Mouse (Mus musculus) layer of hippocampus, adult 18-20 months (tissue): ENCODE measurements at regions not wholly inside any gene's neighbourhood (a gene's known extent, or its start where the extent isn't known, plus 50 kb on each side); places are given as distances from the start of the nearest gene placed in this dataset.

Experiments
- DNase-seq, 2 experiments: peaks; one replicate each; pipeline ENCODE4 v3.0.0; 2022; ENCODE audit warnings: low spot score in 2 of 2

GRCm38 (mm10) chr13:51333481-51333880 lies 75.0 kb upstream of the S1pr3 start:
- DNase-seq, result no peak

- DNase-seq, result no peak
Observed at GRCm38 (mm10) chr13:51336726-51337125, 71.7 kb upstream of the S1pr3 start.

GRCm38 (mm10) chr13:51337931-51338330 lies 70.5 kb upstream of the S1pr3 start:
- DNase-seq, result no peak

- DNase-seq, result no peak
Observed at GRCm38 (mm10) chr13:51345321-51345720, 63.1 kb upstream of the S1pr3 start.

GRCm38 (mm10) chr13:51345839-51346550 lies 62.4 kb upstream of the S1pr3 start:
- DNase-seq, result no peak

GRCm38 (mm10) chr13:51348707-51349106 lies 59.7 kb upstream of the S1pr3 start:
- no peak for DNase-seq

GRCm38 (mm10) chr13:51349818-51350551 lies 58.5 kb upstream of the S1pr3 start:
- no peak for DNase-seq

GRCm38 (mm10) chr13:51352874-51353273 lies 55.6 kb upstream of the S1pr3 start:
- no peak for DNase-seq

- no peak for DNase-seq
Observed at GRCm38 (mm10) chr13:51355507-51355906, 52.9 kb upstream of the S1pr3 start.
